Mouse (Mus musculus) neural tube, embryonic 10.5 days (tissue): Measurements from ENCODE around the gene Maml3.
A peak's percentile ranks its signal among the peaks of the same experiment; 100 is the strongest.

Experiments used
- DNase-seq: peaks from one replicate; pipeline ENCODE4 v3.0.0-alpha.2; 2017; ENCODE audit warnings: low spot score; ENCODE audit errors: extremely low spot score

Gene Maml3

GRCm38 (mm10) chr3:51749812-51750481 lies 354.9 kb downstream of the Maml3 start:
- DNase-seq, result peak; percentile 46

- no peak for DNase-seq
Observed at GRCm38 (mm10) chr3:51749421-51749811, 355.5 kb downstream of the Maml3 start.

- DNase-seq, result no peak
Observed at GRCm38 (mm10) chr3:51748436-51749376, 356.2 kb downstream of the Maml3 start.

GRCm38 (mm10) chr3:51746816-51747215 lies 358.1 kb downstream of the Maml3 start:
- DNase-seq, result no peak

GRCm38 (mm10) chr3:51745162-51745561 lies 359.7 kb downstream of the Maml3 start:
- DNase-seq, result no peak

- no peak for DNase-seq
Observed at GRCm38 (mm10) chr3:51744339-51744759, 360.5 kb downstream of the Maml3 start.

GRCm38 (mm10) chr3:51742405-51742804 lies 362.5 kb downstream of the Maml3 start:
- DNase-seq, result no peak

- DNase-seq, result no peak
Observed at GRCm38 (mm10) chr3:51741824-51742223, 363.1 kb downstream of the Maml3 start.

- no peak for DNase-seq
Observed at GRCm38 (mm10) chr3:51739835-51740112, 365.1 kb downstream of the Maml3 start.

- DNase-seq, result peak; percentile 47
Observed at GRCm38 (mm10) chr3:51739049-51739834, 365.6 kb downstream of the Maml3 start.

GRCm38 (mm10) chr3:51733685-51734084 lies 371.2 kb downstream of the Maml3 start:
- DNase-seq, result no peak

- DNase-seq, result no peak
Observed at GRCm38 (mm10) chr3:51731949-51732636, 372.8 kb downstream of the Maml3 start.

GRCm38 (mm10) chr3:51730662-51731061 lies 374.2 kb downstream of the Maml3 start:
- no peak for DNase-seq

GRCm38 (mm10) chr3:51729109-51729918 lies 375.6 kb downstream of the Maml3 start:
- no peak for DNase-seq

- no peak for DNase-seq
Observed at GRCm38 (mm10) chr3:51728456-51728855, 376.4 kb downstream of the Maml3 start.

- no peak for DNase-seq
Observed at GRCm38 (mm10) chr3:51727968-51728367, 376.9 kb downstream of the Maml3 start.

- DNase-seq, result no peak
Observed at GRCm38 (mm10) chr3:51727487-51727886, 377.4 kb downstream of the Maml3 start.

GRCm38 (mm10) chr3:51726257-51726656 lies 378.6 kb downstream of the Maml3 start:
- no peak for DNase-seq

GRCm38 (mm10) chr3:51719982-51720381 lies 384.9 kb downstream of the Maml3 start:
- DNase-seq, result no peak

- DNase-seq, result no peak
Observed at GRCm38 (mm10) chr3:51719373-51719772, 385.5 kb downstream of the Maml3 start.
